Mouse (Mus musculus) MEL (cell line): Measurements from ENCODE around the gene Tex38.

Experiments
- CTCF ChIP-seq, 3 experiments: IDR thresholded peaks in 2 of 3; conservative IDR thresholded peaks in 1 of 3; 2 replicates each; pipeline ENCODE4 v1.5.1; 2011 to 2012; ENCODE audit warnings: low read length in 3 of 3, low read depth in 2 of 3, mild to moderate bottlenecking in 2 of 3, improper control_type of control experiment in 1 of 3, inconsistent platforms in 1 of 3, mixed read lengths in 1 of 3, moderate library complexity in 1 of 3; ENCODE audit not compliant: control insufficient read depth in 1 of 3, insufficient read depth in 1 of 3, poor library complexity in 1 of 3, severe bottlenecking in 1 of 3
- E2F4 ChIP-seq: IDR thresholded peaks from 2 replicates; pipeline ENCODE4 v1.6.1; 2011; ENCODE audit warnings: low read depth, low read length, improper control_type of control experiment, borderline replicate concordance
- GATA1 ChIP-seq: IDR thresholded peaks from 2 replicates; pipeline ENCODE4 v1.6.1; 2011; ENCODE audit warnings: low read depth, low read length, improper control_type of control experiment
- MAX ChIP-seq: IDR thresholded peaks from 2 replicates; pipeline ENCODE4 v1.6.1; 2011; ENCODE audit warnings: low read length, improper control_type of control experiment

DNA sequence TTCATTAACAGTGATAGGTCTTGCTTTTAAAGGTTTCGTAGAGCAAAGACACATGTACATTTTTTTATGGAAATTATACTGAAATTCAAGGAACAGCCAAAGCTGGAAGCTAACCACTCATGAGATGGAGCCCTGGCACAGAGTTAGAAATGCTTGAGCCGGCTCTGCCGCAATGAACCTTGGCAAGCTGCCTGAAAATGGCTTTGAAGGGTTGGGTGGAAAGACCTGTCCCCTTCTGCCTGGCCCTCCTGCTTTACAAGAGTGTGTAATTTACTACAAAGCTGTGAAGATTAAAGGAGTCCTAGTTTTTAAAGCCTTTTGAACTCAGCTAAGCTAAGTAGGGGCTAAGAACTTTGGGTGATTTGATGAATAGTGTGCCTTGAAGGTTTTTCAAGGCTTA is 19.6 kb downstream of the Tex38 start:
- no peak for TF ChIP-seq CTCF (IDR thresholded peaks at IDR 0.05 in 2 of 3, conservative IDR thresholded peaks at IDR 0.05 in 1 of 3; ENCODE audit: control insufficient read depth in 1 of 3, insufficient read depth in 1 of 3, low read depth in 2 of 3, low read length in 3 of 3, poor library complexity in 1 of 3, severe bottlenecking in 1 of 3)
- TF ChIP-seq E2F4, result no peak
- no peak for TF ChIP-seq GATA1
- TF ChIP-seq MAX, result no peak
